Mouse (Mus musculus): ENCODE measurements around the gene Med25. TPM values are rescaled to one million over a fixed set of nuclear protein-coding genes. Genes with fewer than 3 reads are reported as not detected.

Med25 gene
- polyA plus RNA-seq, 1 experiment from 2014 or later: 114 TPM

GRCm38 (mm10) chr7:44856265-44856916 is 36.1 kb downstream of the Med25 start:
- peaks cover 31% of the 10 kb centered on the region for H3K4me1 ChIP-seq (ENCODE audit: control insufficient read depth, insufficient read depth, low read length)
- ATAC-seq (ENCODE audit: low FRiP score, low TSS enrichment): no peak
- peak overlapping the region; percentile 91 for H3K27ac ChIP-seq (replicated peaks; ENCODE audit: low read depth, low read length)
- 0 out of 2 replicates have a peak overlapping the region, but pooled peaks have one; percentile 78 for H3K9ac ChIP-seq (replicated peaks; ENCODE audit: low read length)
- H3K4me2 ChIP-seq (ENCODE audit: low read length): peak overlapping the region; percentile 90
- H3K27me3 ChIP-seq (ENCODE audit: control insufficient read depth, insufficient read depth, low read length): no peaks in the 10 kb centered on the region
- no peaks in the 10 kb centered on the region for H3K9me3 ChIP-seq (ENCODE audit: control insufficient read depth, low read length)
- DNase-seq: no peak
- 69% methylated on average over 9 of the region's 9 CpGs for WGBS
- H3K36me3 ChIP-seq (ENCODE audit: control insufficient read depth, insufficient read depth, low read length): peaks cover 22% of the 10 kb centered on the region
- peak overlapping the region; percentile 69 for H3K4me3 ChIP-seq (replicated peaks; ENCODE audit: low read depth, low read length)

GRCm38 (mm10) chr7:44855036-44855435 is 37.5 kb downstream of the Med25 start:
- no peak for DNase-seq
- no peak for ATAC-seq (ENCODE audit: low FRiP score, low TSS enrichment)
- Histone ChIP-seq H3K4me2 (ENCODE audit: low read length) (peak overlapping the region; percentile 72), H3K36me3 (ENCODE audit: control insufficient read depth, insufficient read depth, low read length) (peaks cover 20% of the 10 kb centered on the region), H3K4me3 (replicated peaks; ENCODE audit: low read depth, low read length) (peak overlapping the region; percentile 42), H3K4me1 (ENCODE audit: control insufficient read depth, insufficient read depth, low read length) (peaks cover 40% of the 10 kb centered on the region), H3K27ac (replicated peaks; ENCODE audit: low read depth, low read length) (peak overlapping the region; percentile 85), H3K9me3 (ENCODE audit: control insufficient read depth, low read length) (no peaks in the 10 kb centered on the region), H3K27me3 (ENCODE audit: control insufficient read depth, insufficient read depth, low read length) (no peaks in the 10 kb centered on the region), H3K9ac (replicated peaks; ENCODE audit: low read length) (peak overlapping the region; percentile 67)
- WGBS: 33% methylated on average over 10 of the region's 10 CpGs

- ATAC-seq (ENCODE audit: low FRiP score, low TSS enrichment) (0 out of 2 replicates have a peak, but pooled peaks have one; percentile 3), DNase-seq (peak; percentile 74)
- peak overlapping the region; percentile 67 for H3K9ac ChIP-seq (replicated peaks; ENCODE audit: low read length)
- peak overlapping the region; percentile 42 for H3K4me3 ChIP-seq (replicated peaks; ENCODE audit: low read depth, low read length)
- peaks cover 18% of the 10 kb centered on the region for H3K36me3 ChIP-seq (ENCODE audit: control insufficient read depth, insufficient read depth, low read length)
- WGBS: 2% methylated on average over 45 of the region's 45 CpGs
- H3K27me3 ChIP-seq (ENCODE audit: control insufficient read depth, insufficient read depth, low read length): no peaks in the 10 kb centered on the region
- peak overlapping the region; percentile 72 for H3K4me2 ChIP-seq (ENCODE audit: low read length)
- peak overlapping the region; percentile 85 for H3K27ac ChIP-seq (replicated peaks; ENCODE audit: low read depth, low read length)
- peaks cover 40% of the 10 kb centered on the region for H3K4me1 ChIP-seq (ENCODE audit: control insufficient read depth, insufficient read depth, low read length)
- no peaks in the 10 kb centered on the region for H3K9me3 ChIP-seq (ENCODE audit: control insufficient read depth, low read length)
Measured at GRCm38 (mm10) chr7:44854356-44855031, 38.0 kb downstream of the Med25 start.

GRCm38 (mm10) chr7:44853596-44854355 is 38.7 kb downstream of the Med25 start:
- H3K4me1 ChIP-seq (ENCODE audit: control insufficient read depth, insufficient read depth, low read length): peaks cover 40% of the 10 kb centered on the region
- WGBS: 34% methylated on average over 26 of the region's 26 CpGs
- no peak for ATAC-seq (ENCODE audit: low FRiP score, low TSS enrichment)

GRCm38 (mm10) chr7:44853065-44853464 is 39.4 kb downstream of the Med25 start:
- peaks cover 39% of the 10 kb centered on the region for H3K4me1 ChIP-seq (ENCODE audit: control insufficient read depth, insufficient read depth, low read length)
- no peak overlapping the region for H3K9ac ChIP-seq (replicated peaks; ENCODE audit: low read length)
- H3K27me3 ChIP-seq (ENCODE audit: control insufficient read depth, insufficient read depth, low read length): no peaks in the 10 kb centered on the region
- ATAC-seq (ENCODE audit: low FRiP score, low TSS enrichment) (no peak), DNase-seq (no peak)
- H3K36me3 ChIP-seq (ENCODE audit: control insufficient read depth, insufficient read depth, low read length): peaks cover 18% of the 10 kb centered on the region
- no peak overlapping the region for H3K4me2 ChIP-seq (ENCODE audit: low read length)
- WGBS: 95% methylated on average over 2 of the region's 2 CpGs
- H3K9me3 ChIP-seq (ENCODE audit: control insufficient read depth, low read length): no peaks in the 10 kb centered on the region
- H3K27ac ChIP-seq (replicated peaks; ENCODE audit: low read depth, low read length): no peak overlapping the region
- no peak overlapping the region for H3K4me3 ChIP-seq (replicated peaks; ENCODE audit: low read depth, low read length)

More at GRCm38 (mm10) chr7:44853596-44854355, 38.7 kb downstream of the Med25 start:
- peak overlapping the region; percentile 72 for H3K4me2 ChIP-seq (ENCODE audit: low read length)
- peak overlapping the region; percentile 42 for H3K4me3 ChIP-seq (replicated peaks; ENCODE audit: low read depth, low read length)
- no peaks in the 10 kb centered on the region for H3K27me3 ChIP-seq (ENCODE audit: control insufficient read depth, insufficient read depth, low read length)
- peak overlapping the region; percentile 85 for H3K27ac ChIP-seq (replicated peaks; ENCODE audit: low read depth, low read length)
- H3K36me3 ChIP-seq (ENCODE audit: control insufficient read depth, insufficient read depth, low read length): peaks cover 18% of the 10 kb centered on the region
- DNase-seq: no peak
- no peaks in the 10 kb centered on the region for H3K9me3 ChIP-seq (ENCODE audit: control insufficient read depth, low read length)
- peak overlapping the region; percentile 67 for H3K9ac ChIP-seq (replicated peaks; ENCODE audit: low read length)

- 92% methylated on average over 36 of the region's 36 CpGs for WGBS
- no peak for DNase-seq
- Histone ChIP-seq H3K27me3 (ENCODE audit: control insufficient read depth, insufficient read depth, low read length) (no peaks in the 10 kb centered on the region), H3K9me3 (ENCODE audit: control insufficient read depth, low read length) (no peaks in the 10 kb centered on the region), H3K27ac (replicated peaks; ENCODE audit: low read depth, low read length) (no peak overlapping the region), H3K4me1 (ENCODE audit: control insufficient read depth, insufficient read depth, low read length) (peaks cover 40% of the 10 kb centered on the region), H3K4me3 (replicated peaks; ENCODE audit: low read depth, low read length) (no peak overlapping the region), H3K9ac (replicated peaks; ENCODE audit: low read length) (no peak overlapping the region), H3K4me2 (ENCODE audit: low read length) (no peak overlapping the region), H3K36me3 (ENCODE audit: control insufficient read depth, insufficient read depth, low read length) (peaks cover 18% of the 10 kb centered on the region)
- no peak for ATAC-seq (ENCODE audit: low FRiP score, low TSS enrichment)
Measured at GRCm38 (mm10) chr7:44852259-44853027, 40.1 kb downstream of the Med25 start.

GRCm38 (mm10) chr7:44851625-44852234 is 40.8 kb downstream of the Med25 start:
- DNase-seq (no peak), ATAC-seq (ENCODE audit: low FRiP score, low TSS enrichment) (no peak)
- Histone ChIP-seq H3K36me3 (ENCODE audit: control insufficient read depth, insufficient read depth, low read length) (peaks cover 20% of the 10 kb centered on the region), H3K27me3 (ENCODE audit: control insufficient read depth, insufficient read depth, low read length) (no peaks in the 10 kb centered on the region), H3K9ac (replicated peaks; ENCODE audit: low read length) (no peak overlapping the region), H3K4me1 (ENCODE audit: control insufficient read depth, insufficient read depth, low read length) (peaks cover 40% of the 10 kb centered on the region), H3K4me3 (replicated peaks; ENCODE audit: low read depth, low read length) (no peak overlapping the region), H3K9me3 (ENCODE audit: control insufficient read depth, low read length) (no peaks in the 10 kb centered on the region), H3K27ac (replicated peaks; ENCODE audit: low read depth, low read length) (no peak overlapping the region), H3K4me2 (ENCODE audit: low read length) (no peak overlapping the region)
- WGBS: 94% methylated on average over 12 of the region's 12 CpGs

Data from midbrain, embryonic 14.5 days (tissue).